Mouse (Mus musculus) yolk sac, embryonic 10.5 days (tissue): ENCODE measurements around the gene Cenpp.

ENCODE experiments used
- DNase-seq: peaks from one replicate; pipeline ENCODE4 v3.0.0-alpha.2; 2017; ENCODE audit warnings: low spot score

The Cenpp gene

GRCm38 (mm10) chr13:49526235-49526634 lies 126.3 kb downstream of the Cenpp start:
- no peak for DNase-seq

GRCm38 (mm10) chr13:49518761-49519160 lies 133.8 kb downstream of the Cenpp start:
- no peak for DNase-seq

DNA sequence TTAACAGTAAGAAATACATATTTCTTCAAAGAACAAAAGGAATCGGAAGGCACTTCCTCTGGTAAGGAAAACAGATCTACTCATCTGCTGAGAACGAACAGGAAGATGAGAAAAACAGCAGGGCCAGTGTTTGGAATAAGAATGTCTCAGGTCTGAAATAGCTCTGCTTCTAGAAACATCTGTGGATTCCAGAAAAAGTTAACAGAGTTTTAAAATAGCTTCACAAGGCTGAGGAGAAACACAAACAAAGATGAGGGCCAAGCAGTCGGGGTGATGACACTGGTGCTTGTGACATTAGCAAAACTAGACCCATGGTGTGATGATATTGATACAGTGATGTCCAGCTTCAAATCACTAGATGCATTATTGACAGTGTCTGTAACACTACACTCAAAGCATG lies 145.4 kb downstream of the Cenpp start:
- DNase-seq: no peak

DNA sequence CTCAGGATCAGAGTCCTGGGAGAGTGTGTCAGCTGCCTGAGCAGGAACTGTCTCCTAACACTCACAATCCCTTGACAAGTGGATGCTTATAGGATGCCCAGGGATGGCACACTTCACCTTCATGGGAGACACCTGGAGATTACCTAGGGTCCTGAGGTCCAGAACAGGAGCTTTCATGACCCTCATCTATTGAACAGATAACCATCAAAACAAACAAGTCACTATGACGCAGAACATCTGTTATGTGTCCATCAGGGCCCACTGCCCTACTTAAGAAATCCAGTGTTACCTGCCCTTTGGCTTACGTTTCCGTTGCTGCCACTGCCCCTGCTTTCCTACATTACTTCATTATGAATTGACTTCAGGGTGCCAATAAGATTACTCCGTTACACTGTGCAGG lies 146.8 kb downstream of the Cenpp start:
- DNase-seq: no peak

DNA sequence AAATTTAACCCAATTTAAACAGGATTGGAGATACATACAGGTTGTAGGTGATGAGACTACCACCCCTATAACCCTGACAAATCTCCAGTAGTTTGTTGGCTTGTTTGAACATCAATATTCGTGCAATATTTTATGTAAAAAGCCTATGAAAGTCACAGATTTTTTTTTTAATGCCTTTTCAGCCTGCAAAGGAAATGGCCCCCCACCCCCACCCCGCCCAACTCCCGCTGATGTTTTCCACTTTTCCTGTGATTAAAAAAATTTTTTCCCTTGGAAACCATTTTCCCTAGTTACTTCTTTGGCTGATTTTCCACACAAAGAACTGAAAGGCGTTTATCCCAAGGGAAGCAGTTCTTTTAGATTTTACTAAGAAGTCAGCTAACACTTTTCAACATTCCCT lies 148.1 kb downstream of the Cenpp start, which contains the start of gene Ecm2:
TSS of gene Ecm2 (plus strand) at position 301 of the 400 bp plus-strand sequence.
- no peak for DNase-seq

GRCm38 (mm10) chr13:49492376-49493368 lies 159.9 kb downstream of the Cenpp start, which contains the start of gene Tes3-ps:
Gene Tes3-ps (plus strand): TSS chr13:49493318.
- DNase-seq: no peak

GRCm38 (mm10) chr13:49485388-49485787 lies 167.2 kb downstream of the Cenpp start:
- DNase-seq: no peak

DNA sequence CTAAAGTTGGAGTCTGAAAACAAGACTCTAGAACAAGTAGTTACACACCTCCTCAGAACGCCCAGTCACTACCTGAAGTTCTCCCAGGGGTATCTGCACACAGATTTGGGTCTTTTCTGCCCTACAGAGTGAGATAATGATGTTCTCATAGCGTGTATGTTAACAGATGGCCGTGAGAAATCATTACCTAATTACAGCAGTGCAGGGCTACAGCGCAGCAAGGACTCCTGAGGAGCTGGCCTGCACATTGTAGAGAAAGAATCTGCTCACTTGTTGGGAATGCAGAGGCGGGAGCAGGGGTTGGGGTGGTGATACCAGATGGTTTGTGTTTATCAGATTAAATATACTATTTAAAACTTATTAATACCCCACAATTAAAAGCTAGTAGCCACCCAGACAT lies 172.0 kb downstream of the Cenpp start:
- DNase-seq: no peak

GRCm38 (mm10) chr13:49480057-49480456 lies 172.5 kb downstream of the Cenpp start:
- DNase-seq: no peak

DNA sequence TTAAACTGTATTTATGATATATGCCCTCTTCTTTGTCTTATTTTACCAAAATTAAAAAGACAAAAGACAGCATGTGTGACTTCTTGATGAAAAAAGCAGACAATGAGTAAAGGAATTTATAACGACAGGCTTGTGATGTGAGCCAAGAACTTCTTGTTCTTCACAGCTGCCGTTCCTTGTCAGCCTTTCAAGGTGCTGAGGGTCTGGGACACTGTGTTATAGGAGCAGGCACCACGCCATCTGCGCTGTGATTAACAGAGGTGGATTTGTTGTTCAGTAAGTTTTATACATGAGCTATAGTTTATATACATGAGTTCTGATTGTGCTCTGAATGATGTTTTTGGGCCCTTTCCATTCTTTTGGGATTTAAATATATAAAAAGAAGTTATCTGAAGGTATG lies 173.2 kb downstream of the Cenpp start:
- no peak for DNase-seq

DNA sequence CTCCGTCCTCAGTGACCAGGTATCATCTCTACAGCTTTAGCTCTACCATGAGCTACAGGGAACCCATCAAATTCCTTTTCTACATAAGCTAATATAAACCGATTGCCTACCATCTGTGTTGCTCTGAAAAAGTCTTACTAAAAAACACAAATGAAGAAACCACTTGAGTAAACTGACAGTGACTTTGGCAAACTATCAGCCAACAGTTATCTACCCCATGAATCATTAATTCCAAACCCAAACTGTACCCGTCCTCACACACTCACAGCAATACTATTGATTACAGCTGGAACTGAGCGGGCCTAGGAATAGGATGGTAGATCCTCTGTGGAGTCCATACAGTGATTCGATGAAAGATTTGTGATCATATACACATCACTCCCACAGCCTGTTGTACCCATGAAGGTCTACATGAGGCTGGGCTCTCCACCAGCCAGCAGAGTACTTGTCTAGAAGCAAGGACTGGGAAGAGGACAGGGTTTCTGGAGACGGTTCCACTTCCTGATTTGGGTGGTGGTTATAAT lies 173.7 kb downstream of the Cenpp start:
- DNase-seq: no peak

DNA sequence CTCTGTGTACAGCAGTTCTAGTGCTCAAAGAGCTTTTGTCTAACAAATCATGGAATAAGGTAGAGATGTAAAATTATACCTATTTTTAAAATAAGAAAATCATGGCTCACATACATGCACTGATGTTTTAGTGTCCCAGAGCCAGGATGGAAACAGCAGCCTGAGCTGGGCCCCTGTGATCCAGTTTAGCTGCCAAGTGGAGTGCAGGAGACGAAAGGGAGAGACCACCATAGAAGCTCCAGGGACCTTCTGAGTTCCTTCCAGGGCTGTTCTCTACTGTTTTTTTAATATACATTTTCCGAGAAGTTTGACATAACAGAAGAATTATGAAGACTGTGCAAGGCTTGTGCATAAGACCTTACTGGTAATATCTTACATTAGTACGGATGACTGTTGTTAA lies 174.7 kb downstream of the Cenpp start:
- no peak for DNase-seq

- DNase-seq: no peak
These were observed 179.9 kb downstream of the Cenpp start for GRCm38 (mm10) chr13:49472676-49473005.

DNA sequence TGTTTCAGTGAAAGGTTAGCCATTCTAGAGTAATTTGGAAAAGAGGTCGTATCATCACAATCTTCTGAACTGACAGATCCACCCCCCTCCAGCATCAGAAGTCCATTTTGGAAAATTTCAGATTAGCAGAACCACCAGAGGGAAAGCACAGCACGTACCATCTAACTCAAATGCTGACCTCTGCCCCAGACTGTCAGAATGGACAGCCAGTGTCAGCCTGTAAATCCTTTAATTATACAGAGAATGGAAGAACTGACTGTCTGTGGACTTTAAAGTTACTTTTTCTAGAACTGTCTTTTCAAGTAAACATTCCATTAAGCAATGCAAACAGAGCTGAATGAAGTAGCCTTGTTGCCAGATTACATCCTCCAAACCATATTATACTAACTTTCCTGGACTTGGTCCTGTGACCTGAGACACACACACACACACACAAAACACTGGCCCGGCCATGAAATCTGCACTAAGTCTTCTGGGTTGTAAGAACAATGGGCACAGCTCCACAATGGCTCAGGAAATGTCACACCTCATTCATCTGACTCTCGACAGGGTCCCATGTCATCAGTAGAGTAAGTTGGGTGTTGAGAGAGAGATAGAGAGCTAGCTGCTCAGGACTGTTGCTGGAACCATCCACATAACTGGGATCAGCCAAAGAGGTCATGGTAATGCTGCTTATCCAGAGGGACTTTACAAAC lies 180.5 kb downstream of the Cenpp start:
- no peak for DNase-seq

GRCm38 (mm10) chr13:49470806-49471205 lies 181.8 kb downstream of the Cenpp start:
- no peak for DNase-seq

- no peak for DNase-seq
These were observed 182.3 kb downstream of the Cenpp start for GRCm38 (mm10) chr13:49470319-49470718.

GRCm38 (mm10) chr13:49469002-49469401 lies 183.6 kb downstream of the Cenpp start:
- no peak for DNase-seq

GRCm38 (mm10) chr13:49467585-49467984 lies 185.0 kb downstream of the Cenpp start:
- DNase-seq: no peak

GRCm38 (mm10) chr13:49466393-49467075 lies 186.1 kb downstream of the Cenpp start:
- no peak for DNase-seq

DNA sequence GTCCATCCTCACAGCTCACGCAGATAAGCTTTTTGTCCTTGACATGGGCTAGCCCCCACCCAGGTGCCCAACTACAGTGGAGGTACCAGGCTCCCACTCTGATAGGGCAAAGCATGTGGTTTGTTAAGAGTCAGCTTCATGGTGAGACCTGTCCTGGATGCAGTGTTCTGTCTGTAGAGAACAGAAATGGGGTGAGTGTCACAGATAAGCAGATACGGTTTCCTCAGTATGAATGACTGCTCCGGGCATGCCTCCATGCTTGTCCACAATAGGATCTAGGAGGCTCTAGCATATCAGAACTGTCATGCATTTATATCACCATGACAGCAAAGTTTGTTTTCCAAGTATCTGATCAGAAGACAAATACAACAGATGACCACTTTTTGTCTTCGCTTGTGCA lies 186.7 kb downstream of the Cenpp start:
- no peak for DNase-seq

- no peak for DNase-seq
These were observed 189.7 kb downstream of the Cenpp start for GRCm38 (mm10) chr13:49462921-49463320.

DNA sequence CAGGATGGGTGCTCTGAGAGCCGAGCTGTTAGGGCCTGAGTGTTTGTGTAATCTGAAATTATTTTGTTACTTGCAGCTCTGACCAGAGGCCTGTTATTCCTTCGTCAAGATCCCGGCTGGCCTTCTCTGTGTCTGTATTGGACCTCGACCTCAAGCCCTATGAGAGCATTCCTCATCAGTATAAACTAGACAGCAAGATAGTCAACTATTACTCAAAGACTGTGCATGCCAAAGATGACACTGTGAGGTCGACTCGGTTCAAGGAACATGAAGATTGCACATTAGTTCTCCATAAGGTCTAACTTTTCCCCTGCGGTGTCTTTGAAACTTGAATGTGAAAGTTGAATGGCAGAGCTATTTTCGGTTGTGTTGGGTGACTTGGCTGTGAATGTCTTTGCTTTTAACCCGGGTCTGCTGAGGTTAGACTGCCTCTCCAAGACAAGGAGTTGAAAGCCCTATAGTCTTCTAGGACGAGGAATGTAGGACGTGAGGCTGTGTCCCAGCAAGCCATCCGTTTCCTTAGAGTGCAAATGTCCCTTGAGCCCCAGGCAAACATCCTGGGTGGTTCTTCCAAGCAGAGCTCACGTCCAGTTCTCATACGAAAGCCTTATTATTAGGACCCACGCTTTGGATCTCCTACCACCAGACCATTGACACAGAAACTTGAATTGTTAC lies 191.0 kb downstream of the Cenpp start:
- DNase-seq: no peak
